Mouse (Mus musculus): ENCODE data around the gene Snx20. TPM values are rescaled to one million over a fixed set of nuclear protein-coding genes. Genes with fewer than 3 reads are reported as not detected.

Gene Snx20
- polyA plus RNA-seq, 1 experiment, result not detected

DNA sequence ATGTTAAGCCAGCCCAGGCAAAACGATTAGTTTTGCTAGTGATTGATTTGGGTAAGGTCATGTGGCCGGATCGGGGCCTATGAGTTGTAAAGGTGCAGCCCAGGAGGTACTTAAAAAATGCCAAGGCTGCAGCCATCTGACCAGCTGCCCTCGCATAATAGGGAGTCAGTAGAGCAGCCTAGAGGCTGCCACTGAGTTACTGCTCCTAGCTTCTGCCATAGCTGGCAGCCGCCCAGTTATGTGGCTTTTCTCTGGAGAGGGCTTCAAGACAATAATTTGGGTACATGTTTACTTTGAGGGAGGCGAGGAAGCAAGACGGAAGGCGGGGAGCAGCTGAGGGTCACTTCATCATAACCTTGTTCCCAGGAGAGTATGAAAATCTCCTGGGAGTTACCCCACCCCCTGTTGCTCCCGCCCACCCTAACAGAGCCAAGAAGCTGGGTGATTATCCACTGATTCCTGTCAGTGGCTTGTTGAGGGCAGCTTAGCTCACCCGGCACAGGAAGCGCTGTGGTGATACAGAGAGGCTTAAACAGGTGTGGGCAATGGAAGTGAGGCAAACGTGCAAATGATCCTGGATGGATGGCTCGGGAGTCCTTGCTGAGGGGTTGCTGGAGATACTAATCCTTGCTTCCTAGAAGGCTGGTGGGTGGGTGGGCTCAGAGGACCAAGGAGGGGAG lies 30.4 kb downstream of the Snx20 start:
- Histone ChIP-seq H3K4me3 (ENCODE audit: low read depth, low read length) (no peak overlapping the region), H3K9ac (ENCODE audit: low read depth, poor library complexity, severe bottlenecking) (no peak overlapping the region), H3K9me3 (replicated peaks; ENCODE audit: control insufficient read depth, insufficient read depth, low read length, poor library complexity, severe bottlenecking) (no peaks in the 10 kb centered on the region), H3K4me1 (ENCODE audit: control insufficient read depth, insufficient read depth, low read length) (no peaks in the 10 kb centered on the region), H3K36me3 (ENCODE audit: control insufficient read depth, insufficient read depth, low read length, poor library complexity, severe bottlenecking) (no peaks in the 10 kb centered on the region), H3K27ac (ENCODE audit: insufficient read depth, low read length) (no peak overlapping the region), H3K27me3 (ENCODE audit: control insufficient read depth, insufficient read depth, low read length, poor library complexity, severe bottlenecking) (no peaks in the 10 kb centered on the region)
- no peak for TF ChIP-seq EP300 (IDR thresholded peaks at IDR 0.05; ENCODE audit: insufficient read depth, low read depth, low read length)
- TF ChIP-seq CTCF (IDR thresholded peaks at IDR 0.05; ENCODE audit: low read depth, low read length), result no peak
- no peak for TF ChIP-seq POLR2A (IDR thresholded peaks at IDR 0.05; ENCODE audit: insufficient read depth, low read length)

DNA sequence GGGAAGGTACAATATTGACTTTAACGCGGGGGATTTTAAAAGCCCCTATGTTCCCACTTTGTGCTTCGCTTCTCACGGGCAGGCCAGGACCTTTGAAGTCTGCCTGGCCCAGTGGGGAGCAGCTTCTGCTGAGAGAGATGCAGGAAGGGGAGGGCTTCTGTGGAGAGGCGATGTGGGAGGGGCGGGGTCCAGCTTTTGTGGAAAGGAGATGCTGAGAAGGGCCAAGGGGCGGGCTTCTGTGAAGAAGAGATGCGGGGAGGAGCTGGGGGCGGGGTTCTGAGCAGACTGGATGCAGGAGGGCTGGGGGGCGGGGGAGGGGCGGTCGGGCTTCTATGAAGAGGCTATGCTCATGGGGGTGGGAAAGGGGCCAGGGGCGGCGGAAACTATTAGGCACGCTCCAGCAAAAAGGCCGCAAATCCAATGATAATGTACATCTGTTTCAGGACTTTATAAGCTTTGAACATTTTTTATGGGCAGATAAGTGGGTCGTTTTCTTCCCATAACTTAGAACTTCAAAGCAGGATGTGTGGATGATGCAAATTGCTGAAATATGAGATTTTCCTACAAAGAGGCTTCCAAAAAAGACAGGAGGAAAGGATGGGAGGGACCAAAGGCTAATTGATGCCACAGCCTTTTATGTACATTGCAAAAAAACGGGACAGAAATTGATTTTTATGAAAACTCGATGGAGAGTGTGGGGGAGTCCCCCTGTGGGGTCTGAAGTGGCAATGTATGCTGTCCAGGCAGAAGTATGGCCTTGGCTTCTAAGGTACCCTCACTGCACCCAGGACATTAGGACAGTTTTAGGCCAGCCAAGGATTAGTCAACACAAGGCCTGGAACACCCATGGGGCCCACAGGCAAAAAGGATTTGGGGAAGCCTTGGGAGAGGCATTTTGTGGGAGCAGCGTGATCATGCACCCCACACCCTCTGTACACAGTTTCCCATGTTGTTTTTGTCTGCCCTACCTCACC lies 31.6 kb downstream of the Snx20 start:
- H3K36me3 ChIP-seq (ENCODE audit: control insufficient read depth, insufficient read depth, low read length, poor library complexity, severe bottlenecking), result no peaks in the 10 kb centered on the region
- no peak overlapping the region for H3K27ac ChIP-seq (ENCODE audit: insufficient read depth, low read length)
- no peaks in the 10 kb centered on the region for H3K9me3 ChIP-seq (replicated peaks; ENCODE audit: control insufficient read depth, insufficient read depth, low read length, poor library complexity, severe bottlenecking)
- H3K9ac ChIP-seq (ENCODE audit: low read depth, poor library complexity, severe bottlenecking), result no peak overlapping the region
- H3K4me3 ChIP-seq (ENCODE audit: low read depth, low read length), result no peak overlapping the region
- H3K27me3 ChIP-seq (ENCODE audit: control insufficient read depth, insufficient read depth, low read length, poor library complexity, severe bottlenecking), result no peaks in the 10 kb centered on the region
- H3K4me1 ChIP-seq (ENCODE audit: control insufficient read depth, insufficient read depth, low read length), result no peaks in the 10 kb centered on the region
- no peak for TF ChIP-seq POLR2A (IDR thresholded peaks at IDR 0.05; ENCODE audit: insufficient read depth, low read length)
- no peak for TF ChIP-seq EP300 (IDR thresholded peaks at IDR 0.05; ENCODE audit: insufficient read depth, low read depth, low read length)
- no peak for TF ChIP-seq CTCF (IDR thresholded peaks at IDR 0.05; ENCODE audit: low read depth, low read length)

GRCm38 (mm10) chr8:88603446-88603989 lies 32.4 kb downstream of the Snx20 start:
- H3K27ac ChIP-seq (ENCODE audit: insufficient read depth, low read length), result no peak overlapping the region
- H3K4me3 ChIP-seq (ENCODE audit: low read depth, low read length), result no peak overlapping the region
- TF ChIP-seq CTCF (IDR thresholded peaks at IDR 0.05; ENCODE audit: low read depth, low read length), result no peak
- TF ChIP-seq EP300 (IDR thresholded peaks at IDR 0.05; ENCODE audit: insufficient read depth, low read depth, low read length), result no peak
- no peak for TF ChIP-seq POLR2A (IDR thresholded peaks at IDR 0.05; ENCODE audit: insufficient read depth, low read length)
- no peaks in the 10 kb centered on the region for H3K4me1 ChIP-seq (ENCODE audit: control insufficient read depth, insufficient read depth, low read length)
- H3K9ac ChIP-seq (ENCODE audit: low read depth, poor library complexity, severe bottlenecking), result no peak overlapping the region
- H3K9me3 ChIP-seq (replicated peaks; ENCODE audit: control insufficient read depth, insufficient read depth, low read length, poor library complexity, severe bottlenecking), result no peaks in the 10 kb centered on the region
- no peaks in the 10 kb centered on the region for H3K36me3 ChIP-seq (ENCODE audit: control insufficient read depth, insufficient read depth, low read length, poor library complexity, severe bottlenecking)
- no peaks in the 10 kb centered on the region for H3K27me3 ChIP-seq (ENCODE audit: control insufficient read depth, insufficient read depth, low read length, poor library complexity, severe bottlenecking)

DNA sequence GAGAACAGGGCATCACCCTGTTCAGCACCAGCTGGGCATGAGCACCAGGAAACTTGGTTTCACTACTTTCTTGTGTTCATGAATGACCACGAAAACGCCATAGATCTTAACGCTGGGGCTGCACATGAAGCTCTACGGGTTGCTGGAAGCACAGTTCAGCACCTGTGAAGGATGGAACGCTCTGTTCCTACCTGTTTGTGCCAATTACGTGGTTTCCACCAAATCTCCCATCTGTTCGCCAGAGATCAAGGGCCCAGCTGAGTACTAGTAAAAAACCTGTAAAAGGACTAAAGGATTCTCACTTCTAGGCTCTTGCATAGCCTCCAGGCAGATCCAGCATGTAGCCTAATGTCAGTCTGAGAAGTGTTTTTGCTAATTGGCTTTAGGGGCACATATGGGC lies 36.4 kb downstream of the Snx20 start:
- H3K9ac ChIP-seq (ENCODE audit: low read depth, poor library complexity, severe bottlenecking), result no peak overlapping the region
- no peaks in the 10 kb centered on the region for H3K4me1 ChIP-seq (ENCODE audit: control insufficient read depth, insufficient read depth, low read length)
- TF ChIP-seq POLR2A (IDR thresholded peaks at IDR 0.05; ENCODE audit: insufficient read depth, low read length) (no peak), CTCF (IDR thresholded peaks at IDR 0.05; ENCODE audit: low read depth, low read length) (no peak), EP300 (IDR thresholded peaks at IDR 0.05; ENCODE audit: insufficient read depth, low read depth, low read length) (no peak)
- no peaks in the 10 kb centered on the region for H3K9me3 ChIP-seq (replicated peaks; ENCODE audit: control insufficient read depth, insufficient read depth, low read length, poor library complexity, severe bottlenecking)
- no peak overlapping the region for H3K4me3 ChIP-seq (ENCODE audit: low read depth, low read length)
- no peaks in the 10 kb centered on the region for H3K36me3 ChIP-seq (ENCODE audit: control insufficient read depth, insufficient read depth, low read length, poor library complexity, severe bottlenecking)
- H3K27ac ChIP-seq (ENCODE audit: insufficient read depth, low read length), result no peak overlapping the region
- no peaks in the 10 kb centered on the region for H3K27me3 ChIP-seq (ENCODE audit: control insufficient read depth, insufficient read depth, low read length, poor library complexity, severe bottlenecking)

- no peak overlapping the region for H3K27ac ChIP-seq (ENCODE audit: insufficient read depth, low read length)
Observed at GRCm38 (mm10) chr8:88598578-88598977, 37.4 kb downstream of the Snx20 start.

More at GRCm38 (mm10) chr8:88598578-88598977, 37.4 kb downstream of the Snx20 start:
- Histone ChIP-seq H3K27me3 (ENCODE audit: control insufficient read depth, insufficient read depth, low read length, poor library complexity, severe bottlenecking) (no peaks in the 10 kb centered on the region), H3K4me3 (ENCODE audit: low read depth, low read length) (no peak overlapping the region), H3K9ac (ENCODE audit: low read depth, poor library complexity, severe bottlenecking) (no peak overlapping the region), H3K9me3 (replicated peaks; ENCODE audit: control insufficient read depth, insufficient read depth, low read length, poor library complexity, severe bottlenecking) (no peaks in the 10 kb centered on the region), H3K4me1 (ENCODE audit: control insufficient read depth, insufficient read depth, low read length) (no peaks in the 10 kb centered on the region), H3K36me3 (ENCODE audit: control insufficient read depth, insufficient read depth, low read length, poor library complexity, severe bottlenecking) (no peaks in the 10 kb centered on the region)
- TF ChIP-seq POLR2A (IDR thresholded peaks at IDR 0.05; ENCODE audit: insufficient read depth, low read length) (no peak), EP300 (IDR thresholded peaks at IDR 0.05; ENCODE audit: insufficient read depth, low read depth, low read length) (no peak), CTCF (IDR thresholded peaks at IDR 0.05; ENCODE audit: low read depth, low read length) (no peak)
